Mouse (Mus musculus) liver, adult 2 months (tissue): ENCODE measurements around the gene Camk2b.

Source experiments
- CTCF ChIP-seq: fragments of 200-500 bp; IDR thresholded peaks from 2 replicates; pipeline ENCODE4 v1.5.1; 2011; ENCODE audit warnings: low read depth, low read length, control low read depth
- POLR2A ChIP-seq: fragments of 200-500 bp; IDR thresholded peaks from 2 replicates; pipeline ENCODE4 v1.6.1; 2011; ENCODE audit warnings: low read length, control low read depth; ENCODE audit not compliant: insufficient read depth; ENCODE audit errors: extremely low read depth

GRCm38 (mm10) chr11:6037198-6037597, 29.0 kb downstream of the Camk2b start:
- TF ChIP-seq CTCF (no peak), POLR2A (no peak)
